Mouse (Mus musculus): Measurements from ENCODE around the gene Fggy.

Gene Fggy

GRCm38 (mm10) chr4:95597208-95597607 is 39.9 kb downstream of the Fggy start:
- DNase-seq = no peak

DNA sequence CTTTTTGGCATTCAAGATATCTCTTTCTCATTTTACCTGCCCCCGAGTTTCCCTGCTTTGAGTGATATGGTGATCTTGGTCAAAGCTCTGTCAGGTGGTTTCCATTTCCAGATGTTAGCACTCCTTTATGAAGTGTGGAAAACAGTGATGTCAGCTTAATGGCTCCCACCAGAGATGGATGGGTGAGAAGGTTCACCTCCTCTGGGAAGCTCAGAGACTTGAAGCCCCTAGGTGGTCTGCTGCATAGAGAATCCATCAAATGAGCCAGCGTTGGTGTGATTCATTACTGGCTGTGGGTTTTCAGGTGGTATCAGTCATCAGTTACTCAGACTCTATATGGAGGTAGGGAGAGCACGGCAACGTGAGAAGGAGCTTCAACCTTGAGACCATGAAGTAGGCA is 44.5 kb downstream of the Fggy start:
- no peak for DNase-seq

GRCm38 (mm10) chr4:95603254-95603653 is 45.9 kb downstream of the Fggy start:
- DNase-seq = no peak

- DNase-seq = no peak
These were observed 53.4 kb downstream of the Fggy start for GRCm38 (mm10) chr4:95610663-95611062.

DNA sequence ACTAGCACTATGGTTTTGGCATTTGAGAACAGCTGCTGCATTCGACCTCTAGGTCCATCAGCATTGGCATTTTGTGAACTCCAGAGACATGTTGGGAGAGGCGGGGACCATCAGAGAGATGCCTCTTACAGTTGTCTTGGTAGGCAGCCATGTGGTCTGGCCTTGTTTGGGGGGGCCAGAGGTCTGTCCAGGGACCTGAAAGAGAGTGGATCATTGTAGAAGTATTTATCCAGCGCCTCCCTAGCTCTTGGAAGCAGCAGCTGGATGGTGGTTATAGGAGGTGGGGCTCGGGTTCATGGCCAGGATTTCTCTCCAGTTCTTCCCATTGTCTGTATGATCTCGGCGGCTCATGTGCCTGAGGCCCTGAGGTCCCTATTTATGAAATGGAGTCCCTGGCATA is 54.1 kb downstream of the Fggy start:
- no peak for DNase-seq

DNA sequence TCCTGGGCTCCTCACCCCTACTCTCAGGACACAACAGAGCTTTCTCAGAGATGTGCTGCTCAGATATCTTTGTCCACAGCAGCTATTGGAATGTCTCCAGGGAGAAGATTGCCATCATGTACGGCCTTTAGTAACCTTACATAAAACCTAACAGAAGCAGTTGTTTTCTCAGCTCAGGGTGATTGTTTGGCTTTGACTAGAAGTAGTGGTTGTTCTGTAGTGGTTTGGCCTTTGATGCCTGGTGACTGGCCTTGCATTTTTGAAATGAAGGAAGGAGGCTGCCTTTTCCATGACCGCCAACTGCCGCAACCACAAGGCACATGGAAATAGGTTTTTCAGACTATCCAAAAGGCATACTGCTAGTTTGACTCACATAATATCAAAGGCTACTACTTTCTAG is 63.7 kb downstream of the Fggy start:
- DNase-seq = no peak

GRCm38 (mm10) chr4:95624696-95625095 is 67.4 kb downstream of the Fggy start:
- DNase-seq = no peak

DNA sequence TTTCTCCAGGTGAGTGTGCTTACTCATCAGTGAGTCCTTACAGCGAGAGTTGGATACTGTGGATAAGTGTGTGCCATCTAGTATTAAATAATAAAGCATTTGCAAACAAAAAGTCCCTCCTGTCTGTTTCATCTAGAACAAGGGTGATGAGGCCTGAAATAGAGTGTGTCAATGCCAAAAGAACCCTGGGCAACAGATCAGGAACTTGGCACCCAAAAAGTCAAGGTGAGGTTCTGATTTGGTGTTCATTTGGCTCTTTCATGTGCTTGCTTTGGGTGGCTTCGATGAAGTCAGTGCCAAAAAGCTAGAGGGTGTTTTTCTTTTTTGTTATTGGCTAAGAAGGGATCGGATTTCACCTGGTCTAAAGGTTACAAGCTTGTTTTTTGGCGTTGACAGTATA is 68.3 kb downstream of the Fggy start:
- DNase-seq = no peak

- DNase-seq = no peak
These were observed 68.9 kb downstream of the Fggy start for GRCm38 (mm10) chr4:95626186-95626585.

- no peak for DNase-seq
These were observed 77.6 kb downstream of the Fggy start for GRCm38 (mm10) chr4:95634903-95635302.

DNA sequence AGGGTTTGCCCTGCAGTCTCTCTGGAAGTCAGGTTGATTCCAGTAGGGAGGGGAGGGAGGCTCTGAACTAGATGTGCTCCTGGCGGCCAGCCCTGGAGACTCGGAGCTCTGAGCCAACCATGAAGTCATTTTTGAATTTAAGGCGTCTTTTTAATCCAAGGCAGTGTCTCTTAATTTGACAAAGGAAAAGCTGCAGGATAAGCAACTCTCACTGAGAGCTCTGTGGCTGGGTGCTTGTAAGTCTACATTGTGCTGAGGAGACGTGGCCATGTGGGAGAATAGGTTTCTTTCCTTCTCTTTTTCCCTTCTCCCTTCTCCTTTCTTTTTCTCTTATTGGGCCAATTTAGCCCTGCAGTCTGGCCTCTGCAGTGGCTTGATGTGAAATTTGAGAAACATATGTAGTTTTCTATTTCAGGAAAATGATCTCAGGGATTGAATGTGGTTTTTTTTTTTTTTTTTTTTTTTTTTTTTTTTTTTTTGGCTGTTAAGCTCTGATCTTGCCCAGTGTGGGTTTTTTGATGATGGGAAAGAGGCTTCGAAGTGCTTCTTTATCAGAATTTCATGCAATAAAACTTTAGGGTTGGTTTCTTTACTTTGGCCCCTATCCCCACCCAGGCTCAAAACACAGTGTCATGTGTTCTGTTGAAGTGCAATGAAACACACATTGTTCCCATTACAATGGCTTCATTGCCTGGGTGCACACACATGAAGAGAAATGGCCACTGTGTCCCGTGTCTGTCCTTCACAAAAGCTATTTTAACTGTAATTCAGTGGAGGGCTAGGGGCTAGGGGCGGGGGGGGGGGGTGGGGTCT is 79.8 kb downstream of the Fggy start:
- DNase-seq = peak; percentile 57

DNA sequence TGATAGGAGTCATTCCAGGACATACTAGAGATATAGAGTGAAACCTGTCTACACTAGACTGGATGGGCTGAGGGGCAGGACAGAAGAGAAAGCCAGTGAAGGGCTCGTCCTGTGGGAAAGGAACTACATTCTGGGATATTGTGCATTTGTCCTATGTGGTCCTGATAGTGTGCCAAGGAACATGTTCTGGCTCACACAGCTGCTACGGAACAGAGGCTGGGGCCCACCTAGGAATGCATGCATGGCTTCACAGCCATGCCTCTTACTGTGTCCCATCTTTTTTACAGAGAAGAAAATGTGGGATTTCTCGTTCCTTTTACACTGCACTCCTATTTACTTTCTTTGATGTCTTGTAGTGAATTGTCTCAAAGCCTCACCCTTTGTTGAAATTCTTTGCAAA is 80.8 kb downstream of the Fggy start:
- no peak for DNase-seq

DNA sequence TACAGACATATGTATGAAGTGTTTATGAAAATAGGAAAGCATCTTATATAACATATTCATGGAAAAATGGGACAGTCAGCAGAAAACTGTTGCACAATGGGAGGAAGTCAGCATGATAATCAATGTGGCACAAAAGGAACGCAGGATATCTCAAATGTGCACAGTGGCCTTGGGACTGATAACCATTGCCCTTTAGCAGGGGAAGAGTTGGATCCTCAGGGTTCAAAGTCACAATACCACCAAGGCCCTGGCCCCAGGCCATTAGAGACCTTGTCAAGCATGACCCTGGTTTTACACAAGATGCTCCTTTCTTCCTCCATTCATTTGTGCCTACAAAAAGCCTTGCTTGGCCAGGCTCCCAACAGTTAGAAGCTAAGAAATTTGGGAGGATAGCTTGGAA is 83.5 kb downstream of the Fggy start:
- DNase-seq = no peak

GRCm38 (mm10) chr4:95644048-95644447 is 86.7 kb downstream of the Fggy start:
- no peak for DNase-seq

- no peak for DNase-seq
These were observed 91.7 kb downstream of the Fggy start for GRCm38 (mm10) chr4:95648801-95649551.

- DNase-seq = no peak
These were observed 92.2 kb downstream of the Fggy start for GRCm38 (mm10) chr4:95649552-95649905.

- no peak for DNase-seq
These were observed 92.7 kb downstream of the Fggy start for GRCm38 (mm10) chr4:95649980-95650379.

GRCm38 (mm10) chr4:95652044-95652443 is 94.7 kb downstream of the Fggy start:
- no peak for DNase-seq

GRCm38 (mm10) chr4:95653296-95653912 is 96.1 kb downstream of the Fggy start:
- no peak for DNase-seq

- DNase-seq = no peak
These were observed 96.6 kb downstream of the Fggy start for GRCm38 (mm10) chr4:95653913-95654301.

GRCm38 (mm10) chr4:95659024-95659423 is 101.7 kb downstream of the Fggy start:
- no peak for DNase-seq

- no peak for DNase-seq
These were observed 106.3 kb downstream of the Fggy start for GRCm38 (mm10) chr4:95663596-95663995.

- no peak for DNase-seq
These were observed 107.0 kb downstream of the Fggy start for GRCm38 (mm10) chr4:95664327-95664726.

DNA sequence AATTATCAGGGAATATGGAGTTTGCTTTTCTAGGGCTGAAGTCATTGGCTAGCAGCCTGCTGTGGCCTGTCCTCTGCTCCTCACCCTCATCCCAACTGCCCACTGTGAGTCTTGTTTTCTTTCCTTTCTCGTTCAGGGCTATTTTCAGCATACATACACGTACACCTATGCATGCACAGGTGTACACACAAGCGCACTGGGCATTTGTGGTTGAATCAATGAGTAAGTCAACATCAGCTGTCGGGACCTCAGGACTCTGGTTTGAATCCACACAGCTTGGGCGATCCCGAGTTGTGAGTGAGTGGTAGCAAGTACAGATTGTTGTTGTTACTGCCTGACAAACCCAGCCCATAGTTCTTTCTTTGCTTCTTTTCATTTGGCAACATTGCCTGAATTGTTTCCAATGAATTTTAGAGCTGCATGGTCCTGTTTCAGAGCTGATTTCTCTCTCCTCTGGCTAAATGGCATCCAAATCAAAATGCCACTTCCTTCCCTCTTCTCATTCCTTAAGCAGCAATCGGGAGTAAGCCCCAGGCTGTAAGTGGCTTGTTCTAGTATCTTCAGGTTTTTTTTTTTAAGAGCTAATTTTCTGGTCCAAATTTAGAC is 109.1 kb downstream of the Fggy start:
- DNase-seq = no peak
